In the genomic region with DNA sequence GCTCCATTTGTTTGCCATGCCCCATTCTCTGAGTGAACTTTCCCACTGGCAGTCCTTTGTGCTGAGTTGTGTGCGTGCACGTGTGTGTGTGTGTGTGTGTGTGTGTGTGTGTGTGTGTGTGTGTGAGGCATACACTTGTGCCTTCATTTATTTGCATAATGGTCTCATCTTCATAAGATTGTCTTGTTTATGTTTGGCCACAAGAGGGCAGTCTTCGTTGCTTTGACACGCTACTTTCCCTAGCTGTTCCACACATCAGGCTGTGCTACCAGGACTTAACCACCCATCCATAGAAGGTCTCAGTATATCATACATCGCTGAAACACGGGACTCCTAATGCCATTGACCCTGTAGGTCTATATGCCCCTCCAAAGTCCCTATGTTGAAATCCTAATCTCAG, we compare ENCODE assay signal across 8 mouse cellular contexts. TPM values are rescaled to one million over a fixed set of nuclear protein-coding genes. Genes with fewer than 3 reads are reported as not detected.
A peak's percentile ranks its signal among the peaks of the same experiment; 100 is the strongest.
DNase-seq lines count a peak whose midpoint lies in the region; ATAC-seq and TF ChIP-seq lines count a peak whose summit lies in the region.

No protein-coding gene starts in this region.

- 8% methylated on average over 6 of the region's 6 CpGs for WGBS in heart, embryonic 16.5 days

- no peaks in the 10 kb centered on the region for H3K4me1 ChIP-seq in heart, embryonic 16.5 days (ENCODE audit: control insufficient read depth, insufficient read depth, low read length)

- no peak overlapping the region for H3K4me2 ChIP-seq in heart, embryonic 16.5 days (ENCODE audit: low read depth, low read length)

- H3K36me3 ChIP-seq in heart, embryonic 16.5 days (ENCODE audit: control insufficient read depth, insufficient read depth): no peaks in the 10 kb centered on the region

- H3K4me3 ChIP-seq in gastrocnemius, adult 2 months: no peak overlapping the region
- no peak overlapping the region for H3K4me3 ChIP-seq in heart, embryonic 16.5 days (ENCODE audit: low read length)

- no peak overlapping the region for H3K27ac ChIP-seq in gastrocnemius, adult 2 months
- no peak overlapping the region for H3K27ac ChIP-seq in heart, embryonic 16.5 days (ENCODE audit: low read length)

- intact Hi-C loops in gastrocnemius, adult 2 months (cut with DNase I): loop anchor here (2.0 to 5.0 kb wide), 2 partner anchors 59 to 415 kb away; no protein-coding TSS in a partner anchor

- H3K9ac ChIP-seq in heart, embryonic 16.5 days (ENCODE audit: low read length): no peak overlapping the region

- ATAC-seq in heart, embryonic 16.5 days (replicated peaks; ENCODE audit: extremely low read depth, insufficient read depth, low FRiP score): 0 out of 2 replicates have a peak, but pooled peaks have one; percentile 28

- no peaks in the 10 kb centered on the region for H3K27me3 ChIP-seq in heart, embryonic 16.5 days (ENCODE audit: control insufficient read depth, insufficient read depth, low read length)

- DNase-seq in gastrocnemius, adult 2 months: no peak
- DNase-seq in gastrocnemius, postnatal 25 days: no peak
- DNase-seq in adrenal gland, postnatal 10 days: peak; percentile 64
- peak; percentile 59 for DNase-seq in embryo, embryonic 11.5 days (ENCODE audit: low read depth, low spot score)
- peak; percentile 20 to 76 for DNase-seq in layer of hippocampus, adult 18-20 months (ENCODE audit: low spot score in 2 of 2)
- peak; percentile 62 for DNase-seq in lung, postnatal 25 days (ENCODE audit: low spot score)
- DNase-seq in right cerebral cortex, adult 2 months (ENCODE audit: low spot score in 2 of 2): peak; percentile 40 to 70

- no peaks in the 10 kb centered on the region for H3K9me3 ChIP-seq in heart, embryonic 16.5 days (replicated peaks; ENCODE audit: control insufficient read depth, low read length)

- peak; percentile 61 for TF ChIP-seq CTCF in gastrocnemius, adult 2 months (IDR thresholded peaks at IDR 0.05)

RNA-seq across cellular contexts. Expression of gene Svopl, which starts 39.3 kb away (rescaled TPM):
- under 1 TPM in 1 of 2 experiments, not detected in 1; 0.14 TPM for total RNA-seq in gastrocnemius, adult 2 months (2021)
- total RNA-seq in gastrocnemius, postnatal 25 days (2021): under 1 TPM; 0.20 to 0.27 TPM
- total RNA-seq in adrenal gland, postnatal 10 days (2021): 1 to 10 TPM; 1.9 to 3.4 TPM
- 0.29 and 0.53 TPM in 2 replicates for polyA plus RNA-seq in heart, embryonic 16.5 days (2015; fragmentation: Nextera tagmentation; extraction: Ambion mirVana)
- under 1 TPM; 0.43 to 0.59 TPM for total RNA-seq in layer of hippocampus, adult 18-20 months (2021)

Comparison
In these comparisons a context has a peak if more than half of its experiments do, and no peak if none do; other contexts are left out.
1. DNase-seq: peak in adrenal gland, postnatal 10 days (single experiment), embryo, embryonic 11.5 days (single experiment), layer of hippocampus, adult 18-20 months (2 of 2), lung, postnatal 25 days (single experiment) and right cerebral cortex, adult 2 months (2 of 2); none in gastrocnemius, adult 2 months (single experiment) and gastrocnemius, postnatal 25 days (single experiment).